Mouse (Mus musculus) activated CD4-positive, CD25-positive, alpha-beta regulatory T cell (primary cell): ENCODE results near the gene Ctsh. TPM values are rescaled to one million over a fixed set of nuclear protein-coding genes. Genes with fewer than 3 reads are reported as not detected.

ENCODE experiments used
- polyA plus RNA-seq, 2 experiments: library from polyadenylated mRNA; unstranded; fragments of 100-300 nt; shearing (Covaris generic); gene quantifications; one replicate each; pipeline ENCODE4 v1.2.1; 2017

Ctsh gene
- 10 to 100 TPM in 1 of 2 experiments, 1 to 10 TPM in 1; 5.4 to 19.7 TPM for polyA plus RNA-seq

DNA sequence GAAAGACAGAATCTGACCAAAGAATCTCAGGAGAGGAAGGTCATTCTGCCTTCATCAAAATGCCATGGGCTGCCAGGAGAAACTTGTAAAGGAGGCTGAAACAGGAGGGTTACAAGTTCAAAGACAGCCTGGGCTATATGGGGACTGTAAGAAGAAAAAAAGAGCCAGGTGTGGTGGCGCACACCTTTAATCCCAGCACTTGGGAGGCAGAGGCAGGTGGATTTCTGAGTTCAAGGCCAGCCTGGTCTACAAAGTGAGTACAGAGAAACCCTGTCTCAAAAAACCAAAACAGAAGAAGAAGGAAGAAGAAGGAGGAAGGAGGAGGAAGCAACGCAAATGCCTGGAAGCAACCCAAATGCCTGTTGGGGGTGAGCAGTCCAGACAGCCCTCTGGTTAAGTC, at the start of gene Ctsh:
Gene Ctsh (plus strand): TSS at position 301 of the 400 bp plus-strand sequence.

GRCm38 (mm10) chr9:90114567-90115307, 60.8 kb downstream of the Ctsh start, which contains the start of gene Morf4l1:
TSS of gene Morf4l1 (minus strand) at chr9:90114774.

Other genes starting within 250 kb of the Ctsh start
- gene Rasgrf1, start 144.2 kb upstream of the Ctsh start, polyA plus RNA-seq: under 1 TPM; 0.31 to 0.72 TPM
- gene Morf4l1, start 60.6 kb downstream of the Ctsh start, polyA plus RNA-seq: 100 to 1,000 TPM; 363 to 418 TPM
- gene Adamts7, start 108.9 kb downstream of the Ctsh start, polyA plus RNA-seq: under 1 TPM in 1 of 2 experiments, not detected in 1; 0.09 TPM
- gene Tbc1d2b, start 216.7 kb downstream of the Ctsh start, polyA plus RNA-seq: 10 to 100 TPM; 34.7 to 44.0 TPM